Mouse (Mus musculus) brain, embryonic 18.5 days (tissue): ENCODE measurements around the gene Pcdh18.

Experiments used
- DNase-seq: peaks from one replicate; pipeline ENCODE4 v3.0.0-alpha.2; 2012; ENCODE audit warnings: low read depth, low spot score

Pcdh18 gene

GRCm38 (mm10) chr3:49756870-49757625 is at the start of gene Pcdh18:
Gene Pcdh18 (minus strand): TSS chr3:49757325.
- DNase-seq: peak; percentile 82

- DNase-seq: no peak
Measured at GRCm38 (mm10) chr3:49806823-49807222, 49.7 kb upstream of the Pcdh18 start.

- DNase-seq: no peak
Measured at GRCm38 (mm10) chr3:49805511-49805910, 48.4 kb upstream of the Pcdh18 start.

- no peak for DNase-seq
Measured at GRCm38 (mm10) chr3:49788296-49788695, 31.2 kb upstream of the Pcdh18 start.

- no peak for DNase-seq
Measured at GRCm38 (mm10) chr3:49787719-49788118, 30.6 kb upstream of the Pcdh18 start.

GRCm38 (mm10) chr3:49768992-49769738 is 12.0 kb upstream of the Pcdh18 start:
- no peak for DNase-seq

- DNase-seq: no peak
Measured at GRCm38 (mm10) chr3:49762711-49763110, 5.6 kb upstream of the Pcdh18 start.

GRCm38 (mm10) chr3:49761971-49762370 is 4.8 kb upstream of the Pcdh18 start:
- no peak for DNase-seq

GRCm38 (mm10) chr3:49757626-49758019 is 498 bp upstream of the Pcdh18 start:
- DNase-seq: no peak

- no peak for DNase-seq
Measured at GRCm38 (mm10) chr3:49755986-49756845, 909 bp downstream of the Pcdh18 start.

- DNase-seq: no peak
Measured at GRCm38 (mm10) chr3:49752766-49753165, 4.4 kb downstream of the Pcdh18 start.

GRCm38 (mm10) chr3:49749491-49750284 is 7.4 kb downstream of the Pcdh18 start:
- DNase-seq: no peak

GRCm38 (mm10) chr3:49748054-49748453 is 9.1 kb downstream of the Pcdh18 start:
- no peak for DNase-seq

GRCm38 (mm10) chr3:49739061-49739460 is 18.1 kb downstream of the Pcdh18 start:
- DNase-seq: no peak

GRCm38 (mm10) chr3:49738531-49738930 is 18.6 kb downstream of the Pcdh18 start:
- DNase-seq: no peak

GRCm38 (mm10) chr3:49706503-49706902 is 50.6 kb downstream of the Pcdh18 start:
- DNase-seq: no peak

GRCm38 (mm10) chr3:49699951-49700350 is 57.2 kb downstream of the Pcdh18 start:
- DNase-seq: no peak
